Mouse (Mus musculus): ENCODE results near the gene Cald1. TPM values are rescaled to one million over a fixed set of nuclear protein-coding genes. Genes with fewer than 3 reads are reported as not detected.

Cald1 gene
- polyA plus RNA-seq, 1 experiment, result 24.7 TPM

DNA sequence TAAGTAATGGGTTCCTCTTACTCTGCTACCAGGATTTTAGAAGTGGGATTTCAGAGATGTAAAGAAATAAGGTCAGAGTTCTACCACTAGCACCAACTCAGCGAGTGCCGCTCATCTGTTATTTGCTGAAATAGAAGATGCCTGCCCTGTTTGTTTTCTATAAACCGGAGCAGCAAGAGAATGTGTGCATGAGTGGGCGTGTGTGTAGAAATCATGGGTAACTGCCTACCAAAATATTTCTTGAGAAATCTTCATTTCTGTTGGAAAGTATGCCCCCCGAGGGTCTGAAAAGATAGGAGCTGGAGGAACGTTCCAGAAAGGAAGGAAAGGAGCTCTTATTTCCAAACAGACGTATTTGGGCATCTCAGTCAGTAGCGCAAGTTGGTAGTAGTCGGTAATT lies 871 bp downstream of the Cald1 start:
- 34% methylated on average over 9 of the region's 9 CpGs for WGBS
- no peak for DNase-seq

DNA sequence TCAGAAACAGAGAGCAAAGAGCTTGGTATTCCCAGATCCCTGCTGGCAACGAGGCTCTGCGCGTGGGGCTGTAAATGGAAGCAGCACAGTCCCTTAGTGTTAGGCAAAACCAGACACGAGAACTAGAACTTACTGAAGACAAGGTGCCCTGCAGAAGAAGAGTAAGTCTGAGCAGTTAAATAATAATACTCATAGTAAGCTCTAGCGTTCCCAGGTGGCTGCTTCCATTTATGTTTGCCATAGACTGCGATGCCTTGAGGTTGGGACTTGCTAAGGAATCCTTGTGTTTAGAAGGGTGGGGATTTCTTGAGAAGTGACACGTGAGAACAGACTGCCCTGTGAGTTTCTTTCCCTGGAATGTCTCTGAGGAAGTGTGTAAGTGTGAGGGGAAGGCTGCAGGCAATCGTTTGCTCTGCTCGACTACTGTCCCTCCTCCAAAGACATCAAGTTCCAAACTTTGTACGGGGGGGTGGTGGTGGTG lies 1.4 kb downstream of the Cald1 start:
- Histone ChIP-seq H3K27me3 (replicated peaks; ENCODE audit: control insufficient read depth, insufficient read depth, low read length) (no peaks in the 10 kb centered on the region), H3K36me3 (ENCODE audit: control insufficient read depth, insufficient read depth, low read length) (no peaks in the 10 kb centered on the region), H3K27ac (ENCODE audit: insufficient read depth, low read depth, low read length) (peak overlapping the region; percentile 83), H3K4me3 (ENCODE audit: insufficient read depth, low read depth, low read length) (peak overlapping the region; percentile 61), H3K4me1 (ENCODE audit: control insufficient read depth, insufficient read depth, low read length) (peaks cover 4% of the 10 kb centered on the region; the same call in 1 of the 2 replicates)
- TF ChIP-seq CTCF (conservative IDR thresholded peaks at IDR 0.05; ENCODE audit: insufficient read depth, insufficient read length, low read depth, low read length) (no peak), POLR2A (IDR thresholded peaks at IDR 0.05; ENCODE audit: low read depth, low read length) (no peak)
- DNase-seq, result peak; percentile 49
- WGBS, result 29% methylated on average over 10 of the region's 10 CpGs

More for the DNA sequence above, 871 bp downstream of the Cald1 start:
- no peaks in the 10 kb centered on the region for H3K27me3 ChIP-seq (replicated peaks; ENCODE audit: control insufficient read depth, insufficient read depth, low read length)
- H3K27ac ChIP-seq (ENCODE audit: insufficient read depth, low read depth, low read length), result peak overlapping the region; percentile 83
- H3K4me1 ChIP-seq (ENCODE audit: control insufficient read depth, insufficient read depth, low read length), result peaks cover 4% of the 10 kb centered on the region; the same call in 1 of the 2 replicates
- H3K4me3 ChIP-seq (ENCODE audit: insufficient read depth, low read depth, low read length), result peak overlapping the region; percentile 61
- H3K36me3 ChIP-seq (ENCODE audit: control insufficient read depth, insufficient read depth, low read length), result no peaks in the 10 kb centered on the region
- no peak for TF ChIP-seq CTCF (conservative IDR thresholded peaks at IDR 0.05; ENCODE audit: insufficient read depth, insufficient read length, low read depth, low read length)
- no peak for TF ChIP-seq POLR2A (IDR thresholded peaks at IDR 0.05; ENCODE audit: low read depth, low read length)

DNA sequence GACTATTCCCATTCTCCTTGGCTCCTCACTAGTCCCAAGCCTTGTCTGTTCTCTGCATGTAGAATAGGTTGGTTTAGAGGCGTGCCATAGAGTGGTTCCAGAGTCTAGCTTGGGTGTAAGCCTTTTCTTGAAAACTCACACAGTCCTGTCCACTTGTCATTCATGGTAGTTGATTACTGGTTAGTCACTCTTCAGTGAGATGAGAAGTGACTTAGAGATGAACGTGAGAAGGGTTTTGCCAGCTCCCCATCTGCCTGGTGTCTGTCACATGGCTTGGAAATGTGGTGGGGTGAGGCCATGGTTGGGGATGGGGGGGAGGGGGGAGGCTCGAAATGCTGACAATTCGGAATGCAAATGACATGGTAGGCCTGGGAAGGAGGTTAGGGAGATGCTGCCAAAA lies 2.5 kb downstream of the Cald1 start:
- Histone ChIP-seq H3K4me3 (ENCODE audit: insufficient read depth, low read depth, low read length) (no peak overlapping the region), H3K4me1 (ENCODE audit: control insufficient read depth, insufficient read depth, low read length) (peaks cover 4% of the 10 kb centered on the region; the same call in 1 of the 2 replicates), H3K27ac (ENCODE audit: insufficient read depth, low read depth, low read length) (no peak overlapping the region), H3K36me3 (ENCODE audit: control insufficient read depth, insufficient read depth, low read length) (no peaks in the 10 kb centered on the region), H3K27me3 (replicated peaks; ENCODE audit: control insufficient read depth, insufficient read depth, low read length) (no peaks in the 10 kb centered on the region)
- DNase-seq, result no peak
- WGBS, result 71% methylated on average over 4 of the region's 4 CpGs
- TF ChIP-seq CTCF (conservative IDR thresholded peaks at IDR 0.05; ENCODE audit: insufficient read depth, insufficient read length, low read depth, low read length) (no peak), POLR2A (IDR thresholded peaks at IDR 0.05; ENCODE audit: low read depth, low read length) (no peak)

DNA sequence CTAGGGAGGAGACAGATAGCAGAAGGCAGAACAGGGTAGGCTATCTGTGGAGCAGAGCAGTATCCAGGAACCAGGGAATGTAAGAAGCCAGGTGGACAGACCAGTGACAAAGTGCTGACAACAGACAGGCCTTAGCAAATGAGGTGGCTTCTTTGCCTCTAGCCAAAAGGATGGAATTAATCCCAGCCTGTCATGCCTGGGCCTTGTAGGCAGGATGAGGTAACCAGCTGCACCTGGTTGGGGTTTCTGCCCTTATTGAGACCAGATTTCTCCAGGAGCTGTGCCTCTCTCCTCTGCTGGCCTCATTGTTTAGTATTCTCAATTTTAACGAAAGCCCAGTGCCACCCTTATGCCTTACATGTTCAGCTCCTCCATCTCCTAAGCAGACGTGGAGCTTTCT lies 3.8 kb downstream of the Cald1 start:
- Histone ChIP-seq H3K27ac (ENCODE audit: insufficient read depth, low read depth, low read length) (no peak overlapping the region), H3K27me3 (replicated peaks; ENCODE audit: control insufficient read depth, insufficient read depth, low read length) (no peaks in the 10 kb centered on the region), H3K4me1 (ENCODE audit: control insufficient read depth, insufficient read depth, low read length) (peaks cover 4% of the 10 kb centered on the region; the same call in 1 of the 2 replicates), H3K4me3 (ENCODE audit: insufficient read depth, low read depth, low read length) (no peak overlapping the region), H3K36me3 (ENCODE audit: control insufficient read depth, insufficient read depth, low read length) (no peaks in the 10 kb centered on the region)
- no peak for DNase-seq
- WGBS, result 82% methylated on average over 2 of the region's 2 CpGs
- no peak for TF ChIP-seq CTCF (conservative IDR thresholded peaks at IDR 0.05; ENCODE audit: insufficient read depth, insufficient read length, low read depth, low read length)

DNA sequence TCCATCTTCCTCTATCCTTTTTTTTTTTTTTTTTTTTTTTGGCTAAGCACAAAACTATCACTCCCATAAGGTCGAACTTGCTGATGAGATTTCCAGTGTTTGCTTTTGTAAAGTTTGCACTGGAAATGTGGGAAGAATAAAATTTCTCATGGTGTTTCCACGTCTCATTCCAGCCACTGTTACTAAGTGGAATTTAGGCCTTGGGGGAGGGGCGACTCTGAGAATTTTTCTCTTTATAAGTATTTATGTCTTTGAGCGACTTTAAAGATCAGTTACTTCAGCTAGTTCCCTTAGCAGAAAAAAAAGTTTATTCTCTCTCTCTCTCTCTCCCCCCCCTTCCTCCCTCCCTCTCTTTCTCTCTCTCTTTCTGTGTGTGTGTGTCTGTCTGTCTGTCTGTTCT lies 8.1 kb downstream of the Cald1 start:
- H3K36me3 ChIP-seq (ENCODE audit: control insufficient read depth, insufficient read depth, low read length), result no peaks in the 10 kb centered on the region
- H3K27ac ChIP-seq (ENCODE audit: insufficient read depth, low read depth, low read length), result no peak overlapping the region
- H3K27me3 ChIP-seq (replicated peaks; ENCODE audit: control insufficient read depth, insufficient read depth, low read length), result no peaks in the 10 kb centered on the region
- TF ChIP-seq POLR2A (IDR thresholded peaks at IDR 0.05; ENCODE audit: low read depth, low read length) (no peak), CTCF (conservative IDR thresholded peaks at IDR 0.05; ENCODE audit: insufficient read depth, insufficient read length, low read depth, low read length) (no peak)
- H3K4me1 ChIP-seq (ENCODE audit: control insufficient read depth, insufficient read depth, low read length), result no peaks in the 10 kb centered on the region
- no peak overlapping the region for H3K4me3 ChIP-seq (ENCODE audit: insufficient read depth, low read depth, low read length)
- WGBS, result 58% methylated on average over 4 of the region's 4 CpGs
- DNase-seq, result no peak

DNA sequence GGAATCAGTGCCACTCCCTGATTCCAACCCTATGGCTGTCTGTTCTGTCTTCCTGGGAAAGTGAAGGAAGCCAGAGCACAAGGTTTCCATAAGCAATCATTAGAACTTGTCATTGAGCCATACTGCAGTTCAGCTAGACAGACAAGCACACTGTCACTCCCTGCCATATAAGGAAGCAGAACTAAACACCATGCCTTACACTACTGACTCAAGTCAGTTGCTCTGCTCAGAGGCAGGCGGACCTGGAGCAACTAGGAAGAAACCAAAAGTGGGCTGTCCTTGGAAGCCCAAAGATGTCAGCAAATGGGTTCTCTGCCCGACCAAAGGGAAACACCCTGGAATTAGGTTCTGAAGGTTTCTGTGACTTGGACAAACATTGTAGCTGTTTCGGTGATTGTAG lies 10.3 kb downstream of the Cald1 start:
- H3K27me3 ChIP-seq (replicated peaks; ENCODE audit: control insufficient read depth, insufficient read depth, low read length), result no peaks in the 10 kb centered on the region
- no peaks in the 10 kb centered on the region for H3K4me1 ChIP-seq (ENCODE audit: control insufficient read depth, insufficient read depth, low read length)
- no peak overlapping the region for H3K27ac ChIP-seq (ENCODE audit: insufficient read depth, low read depth, low read length)
- WGBS, result 82% methylated on average over 3 of the region's 3 CpGs
- no peaks in the 10 kb centered on the region for H3K36me3 ChIP-seq (ENCODE audit: control insufficient read depth, insufficient read depth, low read length)
- no peak overlapping the region for H3K4me3 ChIP-seq (ENCODE audit: insufficient read depth, low read depth, low read length)
- no peak for TF ChIP-seq POLR2A (IDR thresholded peaks at IDR 0.05; ENCODE audit: low read depth, low read length)
- no peak for TF ChIP-seq CTCF (conservative IDR thresholded peaks at IDR 0.05; ENCODE audit: insufficient read depth, insufficient read length, low read depth, low read length)
- no peak for DNase-seq

DNA sequence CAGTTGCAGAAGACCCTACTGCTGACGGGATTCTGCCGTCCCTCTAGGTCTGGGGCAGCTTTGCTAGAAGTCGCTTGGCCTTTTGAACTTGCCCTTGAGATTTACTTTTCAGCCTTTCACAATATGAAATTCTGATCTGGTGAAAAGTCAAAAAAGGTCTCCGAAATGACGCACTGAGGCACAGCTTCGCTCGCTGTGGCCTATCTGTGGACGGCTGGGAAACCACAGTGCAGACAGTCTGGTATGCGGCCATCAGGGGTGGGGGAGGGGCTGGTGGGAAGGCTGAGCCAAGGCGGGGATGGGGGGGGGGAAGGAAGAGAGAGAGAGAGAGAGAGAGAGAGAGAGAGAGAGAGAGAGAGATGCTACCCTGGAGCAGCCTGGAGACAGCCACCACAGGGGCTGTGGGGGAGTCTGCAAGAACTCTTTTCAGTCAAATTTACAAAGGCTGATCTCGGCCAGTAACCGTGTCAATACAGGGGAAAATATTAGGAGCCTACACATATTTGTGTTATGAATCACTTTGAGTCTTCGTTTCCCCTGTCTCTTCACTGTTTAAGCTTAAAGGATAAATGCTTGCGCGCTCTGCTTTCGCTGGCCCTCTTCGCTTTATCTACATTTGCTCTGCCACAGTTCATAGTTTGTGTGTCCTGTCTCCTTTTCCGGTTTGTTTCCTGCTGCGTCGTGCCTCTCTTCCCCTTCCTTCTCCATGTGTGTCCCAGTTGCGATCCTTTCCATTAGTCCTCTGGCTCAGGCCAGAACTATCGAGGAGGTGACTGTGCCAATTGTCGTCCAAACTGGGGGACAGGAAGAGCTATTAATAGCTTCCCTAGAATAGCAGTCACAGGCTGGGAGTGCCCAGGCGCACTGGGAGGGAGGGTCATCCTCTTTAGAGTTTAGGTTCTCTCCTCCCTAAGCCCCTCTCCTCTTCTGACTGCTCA lies 11.9 kb downstream of the Cald1 start:
- Histone ChIP-seq H3K27me3 (replicated peaks; ENCODE audit: control insufficient read depth, insufficient read depth, low read length) (no peaks in the 10 kb centered on the region), H3K4me1 (ENCODE audit: control insufficient read depth, insufficient read depth, low read length) (no peaks in the 10 kb centered on the region), H3K36me3 (ENCODE audit: control insufficient read depth, insufficient read depth, low read length) (no peaks in the 10 kb centered on the region), H3K27ac (ENCODE audit: insufficient read depth, low read depth, low read length) (peak overlapping the region; percentile 64), H3K4me3 (ENCODE audit: insufficient read depth, low read depth, low read length) (peak overlapping the region; percentile 7; the same call in 1 of the 2 replicates)
- TF ChIP-seq POLR2A (IDR thresholded peaks at IDR 0.05; ENCODE audit: low read depth, low read length), result no peak
- no peak for TF ChIP-seq CTCF (conservative IDR thresholded peaks at IDR 0.05; ENCODE audit: insufficient read depth, insufficient read length, low read depth, low read length)
- DNase-seq, result peak; percentile 87
- WGBS, result 34% methylated on average over 24 of the region's 24 CpGs

Data from kidney, adult 2 months (tissue).